Mouse (Mus musculus) hindbrain, embryonic 12.5 days (tissue): Measurements from ENCODE around the gene 4931414P19Rik. TPM values are rescaled to one million over a fixed set of nuclear protein-coding genes. Genes with fewer than 3 reads are reported as not detected.

Experiments
- ATAC-seq: fragments of 200-750 bp; cut with Nextera tagmentation; 2 replicates; pipeline ENCODE4 v1.8.0; 2017; ENCODE audit warnings: moderate TSS enrichment; ENCODE audit not compliant: low FRiP score
- H3K27ac ChIP-seq: fragments of 300-500 bp; sonication (generic); 2 replicates; pipeline ENCODE4 v1.5.1; 2016; ENCODE audit warnings: mild to moderate bottlenecking
- H3K27me3 ChIP-seq: fragments of 300-500 bp; sonication (generic); 2 replicates; pipeline ENCODE4 v1.6.1; 2016; ENCODE audit warnings: mild to moderate bottlenecking
- H3K36me3 ChIP-seq: fragments of 300-500 bp; sonication (generic); 2 replicates; pipeline ENCODE4 v1.6.1; 2016; ENCODE audit warnings: mild to moderate bottlenecking
- H3K4me1 ChIP-seq: fragments of 300-500 bp; sonication (generic); 2 replicates; pipeline ENCODE4 v1.6.1; 2016
- H3K4me2 ChIP-seq: fragments of 300-500 bp; sonication (generic); replicated peaks from 2 replicates; pipeline ENCODE4 v1.6.1; 2016; ENCODE audit warnings: mild to moderate bottlenecking
- H3K4me3 ChIP-seq: fragments of 300-500 bp; sonication (generic); 2 replicates; pipeline ENCODE4 v1.5.1; 2016; ENCODE audit warnings: mild to moderate bottlenecking
- H3K9ac ChIP-seq: fragments of 300-500 bp; sonication (generic); 2 replicates; pipeline ENCODE4 v1.6.1; 2016; ENCODE audit warnings: mild to moderate bottlenecking, moderate library complexity
- H3K9me3 ChIP-seq: fragments of 300-500 bp; sonication (generic); replicated peaks from 2 replicates; pipeline ENCODE4 v1.6.1; 2016; ENCODE audit warnings: mild to moderate bottlenecking
- WGBS: fragments of 180-500 bp; shearing (Covaris S2); methylation state at CpG from one replicate; pipeline ENCODE4 v1.1.7; 2016; 5-methylcytosine and 5-hydroxymethylcytosine counted together
- polyA plus RNA-seq: library from polyadenylated mRNA; unstranded; fragments of >200 nt; fragmentation: Nextera tagmentation; extraction: Ambion mirVana; gene quantifications from 2 replicates; pipeline ENCODE4 v1.2.1, GENCODE M21; 2016

The 4931414P19Rik gene
- polyA plus RNA-seq, 1 experiment from 2014 or later, result 8.2 TPM

DNA sequence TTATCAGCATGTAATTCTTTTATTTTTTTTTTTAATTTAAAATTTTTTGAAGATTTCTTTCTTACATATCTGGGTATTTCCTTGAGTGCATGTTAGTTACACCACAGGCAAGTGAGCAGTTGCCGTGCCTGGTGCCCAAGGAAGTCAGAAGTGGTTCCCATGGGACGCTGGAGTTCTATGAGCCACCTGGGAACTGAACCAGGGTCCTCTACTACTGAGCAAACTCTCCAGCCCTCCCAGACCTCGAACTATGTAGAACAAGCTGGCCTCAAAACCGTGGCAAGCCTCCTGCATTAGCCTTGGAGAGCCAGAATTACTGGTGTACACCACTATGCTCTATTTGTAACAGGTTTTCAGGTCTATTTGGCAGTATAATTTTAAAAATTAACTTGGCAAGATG, 3.2 kb downstream of the 4931414P19Rik start:
- Histone ChIP-seq H3K4me2 (peak overlapping the region; percentile 41), H3K4me1 (peaks cover 12% of the 10 kb centered on the region), H3K36me3 (0 out of 2 replicates have a peak, but pooled peaks cover 8% of the 10 kb centered on the region), H3K27me3 (no peaks in the 10 kb centered on the region), H3K4me3 (peak overlapping the region; percentile 66), H3K9ac (peak overlapping the region; percentile 83), H3K9me3 (no peaks in the 10 kb centered on the region), H3K27ac (peak overlapping the region; percentile 96)
- peak; percentile 24; the same call in 1 of the 2 replicates for ATAC-seq
- WGBS, result 46% methylated on average over 4 of the region's 4 CpGs

DNA sequence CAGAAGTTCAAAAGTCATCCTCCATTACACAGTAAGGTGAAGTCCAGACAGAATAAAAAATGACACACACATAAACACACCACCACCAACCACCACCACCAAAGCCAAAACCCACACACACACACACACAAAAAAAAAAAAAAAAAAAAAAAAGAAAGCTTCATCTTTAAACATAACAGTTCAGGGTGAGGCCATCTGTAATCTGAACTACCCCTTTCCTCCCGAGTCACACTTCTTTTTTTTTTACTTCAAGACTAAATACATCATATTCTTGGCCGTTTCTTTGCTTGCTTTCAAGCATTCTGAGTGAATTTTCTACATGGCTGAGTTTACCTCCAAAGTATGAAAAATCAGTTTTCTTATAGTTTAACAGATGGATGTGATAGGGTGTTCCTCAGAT, 4.2 kb downstream of the 4931414P19Rik start:
- 75% methylated on average over 2 of the region's 2 CpGs for WGBS
- H3K27me3 ChIP-seq, result no peaks in the 10 kb centered on the region
- H3K9ac ChIP-seq, result no peak overlapping the region
- no peak overlapping the region for H3K27ac ChIP-seq
- H3K4me3 ChIP-seq, result no peak overlapping the region
- ATAC-seq, result no peak
- no peak overlapping the region for H3K4me2 ChIP-seq
- H3K9me3 ChIP-seq, result no peaks in the 10 kb centered on the region
- peaks cover 10% of the 10 kb centered on the region for H3K4me1 ChIP-seq
- 0 out of 2 replicates have a peak, but pooled peaks cover 8% of the 10 kb centered on the region for H3K36me3 ChIP-seq

DNA sequence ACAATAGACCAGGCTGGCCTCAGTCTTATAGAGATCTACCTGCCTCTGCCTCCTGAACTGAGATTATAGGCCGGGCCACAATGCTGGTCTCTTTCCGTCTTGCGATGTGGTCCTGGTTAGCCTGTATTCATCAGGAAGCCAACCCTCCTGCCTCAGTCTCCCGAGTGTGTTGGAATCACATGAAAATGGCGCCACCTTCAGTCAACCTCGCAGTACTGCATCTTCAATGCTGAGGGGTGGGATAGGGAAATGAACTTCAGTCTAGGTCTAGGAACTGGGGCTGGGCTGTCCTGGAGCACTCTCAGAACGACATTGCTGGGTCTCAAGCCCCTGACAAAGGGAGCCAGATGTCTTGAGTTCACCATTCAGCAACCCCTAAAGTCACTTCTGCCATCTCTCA, 8.7 kb downstream of the 4931414P19Rik start:
- no peak overlapping the region for H3K27ac ChIP-seq
- H3K36me3 ChIP-seq, result peaks cover 20% of the 10 kb centered on the region
- WGBS, result 80% methylated on average over 7 of the region's 7 CpGs
- no peaks in the 10 kb centered on the region for H3K27me3 ChIP-seq
- H3K4me2 ChIP-seq, result no peak overlapping the region
- peaks cover 6% of the 10 kb centered on the region; the same call in 1 of the 2 replicates for H3K4me1 ChIP-seq
- no peak for ATAC-seq
- no peak overlapping the region for H3K9ac ChIP-seq
- no peaks in the 10 kb centered on the region for H3K9me3 ChIP-seq
- no peak overlapping the region for H3K4me3 ChIP-seq

DNA sequence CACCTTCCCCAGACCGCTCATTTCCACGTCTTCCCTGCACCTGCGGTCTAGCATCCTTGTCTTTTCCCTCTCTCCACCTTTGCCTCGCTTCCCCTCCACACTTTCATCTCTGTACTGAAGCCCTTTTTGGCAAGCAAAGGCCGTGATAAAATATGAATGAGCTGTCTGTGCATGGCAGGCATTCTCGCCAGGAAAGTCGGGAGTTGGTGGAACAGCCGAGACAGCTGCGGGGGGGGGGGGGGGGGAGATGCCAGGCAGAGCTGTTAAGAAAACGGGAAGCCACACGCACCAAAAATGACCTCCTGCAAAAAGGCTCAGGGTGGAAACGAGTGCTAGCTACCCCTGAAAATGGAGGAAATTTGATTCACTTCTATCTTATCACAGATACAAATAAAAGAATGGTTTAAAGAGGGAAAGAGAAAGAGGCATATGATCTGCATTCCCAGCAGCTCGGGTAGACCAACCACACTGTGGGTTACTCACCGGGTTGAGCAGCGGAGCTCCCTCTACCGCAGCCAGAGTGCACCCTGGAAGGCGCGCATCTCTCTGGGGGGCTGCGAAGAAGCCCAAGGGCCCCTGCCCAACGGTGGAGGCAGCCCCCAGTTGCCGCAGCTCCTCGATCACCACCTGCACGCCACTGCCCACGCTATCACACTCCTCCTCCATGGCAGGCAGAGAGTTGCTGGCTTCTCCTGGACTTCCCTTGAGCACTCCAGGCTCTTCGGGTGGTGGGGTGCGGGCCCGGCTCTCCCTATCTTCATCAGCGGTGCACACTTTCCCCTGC, 11.0 kb downstream of the 4931414P19Rik start:
- 67% methylated on average over 28 of the region's 28 CpGs for WGBS
- Histone ChIP-seq H3K4me1 (peaks cover 6% of the 10 kb centered on the region; the same call in 1 of the 2 replicates), H3K9ac (no peak overlapping the region), H3K27me3 (no peaks in the 10 kb centered on the region), H3K36me3 (peaks cover 23% of the 10 kb centered on the region), H3K4me3 (no peak overlapping the region), H3K9me3 (no peaks in the 10 kb centered on the region), H3K27ac (no peak overlapping the region), H3K4me2 (no peak overlapping the region)
- ATAC-seq, result no peak

DNA sequence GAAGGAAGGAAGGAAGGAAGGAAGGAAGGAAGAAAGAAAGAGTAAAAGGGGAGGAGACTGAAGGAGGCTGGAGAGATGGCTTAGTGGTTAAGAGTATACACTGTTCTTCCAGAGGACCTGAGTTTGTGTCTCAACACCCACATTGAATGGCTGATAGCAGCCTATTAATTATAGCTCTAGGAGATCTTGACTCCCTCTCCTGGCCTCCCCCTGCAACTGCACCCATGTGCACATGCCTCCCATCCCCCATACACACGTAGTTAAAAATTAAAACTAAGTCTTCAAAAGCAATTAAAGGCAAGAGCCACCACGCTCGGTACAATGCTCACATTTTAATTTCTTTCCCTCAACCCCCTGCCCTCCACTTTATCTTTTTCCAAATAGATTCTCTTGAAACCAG, 11.7 kb downstream of the 4931414P19Rik start:
- H3K27me3 ChIP-seq, result no peaks in the 10 kb centered on the region
- WGBS, result 93% methylated on average over 3 of the region's 3 CpGs
- peaks cover 6% of the 10 kb centered on the region; the same call in 1 of the 2 replicates for H3K4me1 ChIP-seq
- ATAC-seq, result no peak
- H3K4me2 ChIP-seq, result no peak overlapping the region
- no peak overlapping the region for H3K27ac ChIP-seq
- no peaks in the 10 kb centered on the region for H3K9me3 ChIP-seq
- no peak overlapping the region for H3K9ac ChIP-seq
- H3K4me3 ChIP-seq, result no peak overlapping the region
- H3K36me3 ChIP-seq, result peaks cover 23% of the 10 kb centered on the region

DNA sequence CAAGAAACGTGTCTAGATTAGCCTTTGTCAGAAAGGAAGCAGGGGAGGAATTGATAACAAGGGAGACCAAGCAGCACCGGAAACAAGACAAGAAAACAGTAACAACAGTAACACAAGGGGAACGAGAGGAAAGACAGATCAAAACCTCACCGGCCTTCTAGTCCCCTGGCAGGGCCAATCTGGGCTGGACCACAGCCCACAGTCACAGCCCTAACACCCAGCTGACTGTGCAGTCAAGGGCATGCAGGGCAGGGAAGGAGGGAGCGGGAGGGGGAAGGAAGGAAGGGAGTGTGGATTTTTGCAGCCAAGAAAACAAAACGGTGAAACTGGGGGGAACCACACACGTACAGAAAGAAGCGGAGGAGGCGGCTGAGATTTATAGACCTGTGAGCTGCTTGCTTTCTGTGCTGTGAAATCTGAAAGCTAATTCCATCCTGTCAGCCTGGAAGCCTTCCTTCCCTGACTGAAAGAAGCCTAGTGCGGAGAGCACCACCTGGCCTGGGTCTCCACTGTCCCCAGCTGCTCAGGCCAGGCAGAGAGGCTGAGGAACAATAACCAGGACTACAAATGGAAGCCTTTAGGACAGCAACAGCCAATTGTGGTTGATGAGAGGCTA, 13.4 kb downstream of the 4931414P19Rik start:
- WGBS, result 67% methylated on average over 10 of the region's 10 CpGs
- Histone ChIP-seq H3K9ac (peak overlapping the region; percentile 10; the same call in 1 of the 2 replicates), H3K27ac (peak overlapping the region; percentile 55; the same call in 1 of the 2 replicates), H3K9me3 (no peaks in the 10 kb centered on the region), H3K4me2 (no peak overlapping the region), H3K4me3 (no peak overlapping the region), H3K27me3 (no peaks in the 10 kb centered on the region), H3K36me3 (peaks cover 16% of the 10 kb centered on the region), H3K4me1 (peaks cover 6% of the 10 kb centered on the region; the same call in 1 of the 2 replicates)
- no peak for ATAC-seq

DNA sequence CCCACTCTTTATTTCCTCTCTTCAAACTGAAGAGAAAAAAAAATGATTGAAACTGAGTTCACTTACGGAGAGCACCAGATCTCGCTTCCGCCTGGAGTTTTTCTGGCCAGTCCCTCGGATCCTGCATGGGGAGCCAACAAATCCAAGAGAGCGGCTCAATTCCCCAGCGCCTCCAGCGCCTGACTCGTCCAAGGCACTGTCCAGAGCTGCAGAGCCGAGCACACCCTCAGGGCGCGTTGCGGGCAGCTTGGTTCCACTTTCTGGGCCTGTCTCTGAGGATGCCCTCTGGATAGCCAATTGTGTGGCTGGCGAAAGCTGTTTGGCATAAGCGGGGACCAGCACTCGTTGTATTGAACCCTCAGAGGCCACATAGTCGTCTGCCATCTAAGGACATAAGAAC, 14.7 kb downstream of the 4931414P19Rik start:
- Histone ChIP-seq H3K27me3 (no peaks in the 10 kb centered on the region), H3K4me3 (no peak overlapping the region), H3K27ac (no peak overlapping the region), H3K9ac (no peak overlapping the region), H3K4me1 (peaks cover 6% of the 10 kb centered on the region; the same call in 1 of the 2 replicates), H3K36me3 (peaks cover 16% of the 10 kb centered on the region), H3K9me3 (no peaks in the 10 kb centered on the region), H3K4me2 (no peak overlapping the region)
- no peak for ATAC-seq
- WGBS, result 91% methylated on average over 16 of the region's 16 CpGs

DNA sequence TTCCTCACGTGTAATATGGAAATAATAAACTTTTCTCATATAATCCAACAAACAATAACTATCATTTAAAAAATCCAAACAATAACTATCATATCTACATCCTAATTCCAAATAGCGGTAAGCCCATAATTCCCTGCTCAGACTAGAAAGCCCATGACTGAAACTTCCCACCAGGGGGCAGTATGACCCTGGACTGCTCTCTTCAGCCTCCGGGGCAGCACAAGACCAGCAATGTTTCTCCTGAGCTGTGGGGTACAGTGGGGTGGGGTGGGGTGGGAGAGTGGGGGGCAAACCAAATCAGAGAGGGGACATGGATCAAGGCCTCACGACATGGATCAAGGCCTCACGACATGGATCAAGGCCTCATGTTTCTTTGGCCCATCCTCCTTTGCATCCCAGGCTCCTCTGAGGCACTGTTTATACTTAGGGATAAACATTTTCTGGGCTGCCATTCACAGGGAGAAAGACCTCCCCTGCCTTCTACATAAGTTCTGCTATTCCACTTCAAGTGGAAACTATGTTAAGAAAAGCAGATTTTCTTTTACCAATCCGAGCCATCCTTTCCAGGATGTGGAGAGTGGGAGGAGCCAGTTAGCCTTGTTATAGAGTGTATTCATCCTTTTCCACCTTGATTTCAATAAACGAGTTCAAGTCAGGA, 22.0 kb downstream of the 4931414P19Rik start:
- WGBS, result 50% methylated on average over 7 of the region's 7 CpGs
- Histone ChIP-seq H3K9me3 (no peaks in the 10 kb centered on the region), H3K36me3 (peaks cover 18% of the 10 kb centered on the region), H3K27me3 (no peaks in the 10 kb centered on the region), H3K4me3 (no peak overlapping the region), H3K27ac (no peak overlapping the region), H3K4me1 (no peaks in the 10 kb centered on the region), H3K4me2 (no peak overlapping the region), H3K9ac (no peak overlapping the region)
- peak; percentile 50 for ATAC-seq

DNA sequence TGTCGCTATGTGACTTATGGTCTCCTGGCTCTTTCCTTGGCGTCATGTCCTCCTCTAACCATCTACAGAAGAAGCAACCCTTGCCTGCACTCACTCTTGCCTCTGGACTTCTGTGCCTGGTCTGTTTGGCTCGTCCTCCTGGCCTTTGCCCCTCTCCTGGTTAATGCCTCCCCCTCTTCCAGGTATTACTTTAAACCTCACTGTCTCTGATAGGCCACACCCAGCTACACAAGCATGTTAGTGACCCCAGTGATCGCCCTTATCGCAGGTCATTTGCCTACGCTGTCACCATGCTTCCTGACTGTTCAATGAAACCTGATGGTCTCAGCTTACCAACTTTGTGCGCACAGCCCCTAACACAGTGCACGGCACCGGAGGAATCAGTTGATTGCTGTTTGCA, 23.3 kb downstream of the 4931414P19Rik start:
- no peak overlapping the region for H3K27ac ChIP-seq
- no peak overlapping the region for H3K9ac ChIP-seq
- H3K4me3 ChIP-seq, result no peak overlapping the region
- H3K4me2 ChIP-seq, result no peak overlapping the region
- H3K4me1 ChIP-seq, result no peaks in the 10 kb centered on the region
- no peak for ATAC-seq
- 91% methylated on average over 9 of the region's 9 CpGs for WGBS
- H3K27me3 ChIP-seq, result no peaks in the 10 kb centered on the region
- H3K36me3 ChIP-seq, result peaks cover 18% of the 10 kb centered on the region
- no peaks in the 10 kb centered on the region for H3K9me3 ChIP-seq

DNA sequence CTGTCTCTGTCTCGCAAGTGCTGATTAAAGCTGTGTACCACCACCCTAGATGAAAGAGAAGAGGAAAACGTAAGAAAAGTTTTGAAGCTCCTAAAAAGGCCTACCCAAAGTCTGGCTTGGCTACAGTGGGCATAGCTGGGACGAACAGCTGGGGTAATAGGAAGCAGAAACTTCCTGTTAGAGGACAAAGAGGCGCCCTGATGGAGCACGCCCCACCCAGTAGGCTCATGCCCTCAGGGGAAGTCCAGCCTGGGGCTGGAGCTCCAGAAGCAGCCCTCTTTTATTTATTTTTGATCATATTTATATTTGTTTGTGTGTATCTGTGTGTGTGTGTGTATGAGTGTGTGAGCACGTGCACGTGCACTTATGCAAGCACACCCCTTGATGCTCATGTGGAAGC, 26.2 kb downstream of the 4931414P19Rik start:
- Histone ChIP-seq H3K4me1 (peaks cover 23% of the 10 kb centered on the region), H3K27me3 (peaks cover 21% of the 10 kb centered on the region), H3K4me3 (no peak overlapping the region), H3K27ac (no peak overlapping the region), H3K4me2 (no peak overlapping the region), H3K36me3 (peaks cover 11% of the 10 kb centered on the region), H3K9ac (no peak overlapping the region), H3K9me3 (no peaks in the 10 kb centered on the region)
- ATAC-seq, result no peak
- WGBS, result 88% methylated on average over 7 of the region's 7 CpGs

DNA sequence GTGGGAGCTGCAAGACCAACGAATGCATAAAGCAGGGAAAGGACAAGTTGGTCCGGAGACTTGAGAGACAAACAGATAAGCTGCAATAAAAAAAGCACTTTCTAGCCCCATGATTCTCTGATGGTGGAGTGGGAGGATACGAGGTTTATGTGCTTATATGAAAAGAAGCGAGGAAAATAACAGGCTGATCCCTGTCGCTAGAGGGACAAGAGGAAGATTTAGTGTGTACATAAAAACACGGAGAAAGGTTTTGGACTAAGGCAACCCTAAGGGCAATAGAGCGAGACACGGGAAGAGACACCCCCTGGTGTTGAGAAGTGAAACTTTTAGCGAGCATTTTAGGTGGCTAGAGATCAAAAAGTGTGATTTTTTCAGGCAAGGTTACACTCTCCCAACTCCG, 27.7 kb downstream of the 4931414P19Rik start:
- Histone ChIP-seq H3K27me3 (peaks cover 24% of the 10 kb centered on the region), H3K27ac (peak overlapping the region; percentile 83), H3K9me3 (no peaks in the 10 kb centered on the region), H3K36me3 (peaks cover under 1% of the 10 kb centered on the region; the same call in 1 of the 2 replicates), H3K9ac (peak overlapping the region; percentile 92), H3K4me2 (peak overlapping the region; percentile 74), H3K4me1 (peaks cover 38% of the 10 kb centered on the region), H3K4me3 (peak overlapping the region; percentile 74)
- 2% methylated on average over 10 of the region's 10 CpGs for WGBS
- ATAC-seq, result no peak
